Mouse (Mus musculus) cerebellum, adult 2 months (tissue): ENCODE data around the gene Snx8.

ENCODE experiments used
- CTCF ChIP-seq: fragments of 200-500 bp; IDR thresholded peaks from 2 replicates; pipeline ENCODE4 v1.5.1; 2011; ENCODE audit warnings: low read depth, mild to moderate bottlenecking, control low read depth, low read length, moderate library complexity, borderline replicate concordance; ENCODE audit not compliant: insufficient read depth
- POLR2A ChIP-seq: fragments of 200-500 bp; IDR thresholded peaks from 2 replicates; pipeline ENCODE4 v1.6.1; 2011; ENCODE audit warnings: low read length, control low read depth, borderline replicate concordance; ENCODE audit not compliant: insufficient read depth

DNA sequence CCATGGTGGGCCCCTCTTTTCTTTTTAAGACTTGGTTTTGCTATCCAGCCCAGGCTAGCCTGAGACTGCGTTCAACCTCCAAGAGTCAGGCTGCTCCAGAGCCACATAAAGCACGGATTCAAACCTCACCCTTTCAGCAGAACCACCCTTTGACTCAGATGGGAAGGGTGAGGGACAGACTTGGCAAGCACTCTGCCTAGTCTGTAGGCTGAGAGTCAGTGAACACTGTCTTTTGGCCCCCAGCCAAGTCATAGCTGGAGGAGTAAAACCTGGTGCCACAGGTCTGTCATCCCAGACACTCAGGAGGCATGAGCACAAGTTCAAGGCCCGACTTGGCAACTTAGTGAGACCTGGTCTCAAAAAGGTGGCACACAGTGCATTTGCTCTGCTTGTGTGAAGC, 72.3 kb downstream of the Snx8 start:
- TF ChIP-seq CTCF: no peak
- no peak for TF ChIP-seq POLR2A
